Mouse (Mus musculus) heart, embryonic 15.5 days (tissue): ENCODE measurements around the gene Pop5. TPM values are rescaled to one million over a fixed set of nuclear protein-coding genes. Genes with fewer than 3 reads are reported as not detected.

Experiments used
- ATAC-seq: fragments of 200-750 bp; cut with Nextera tagmentation; replicated peaks from 2 replicates; pipeline ENCODE4 v1.8.0; 2017; ENCODE audit warnings: low read depth, moderate TSS enrichment; ENCODE audit not compliant: insufficient number of reproducible peaks, insufficient read depth, low FRiP score
- H3K27ac ChIP-seq: fragments of 300-500 bp; sonication (generic); 2 replicates; pipeline ENCODE4 v1.5.1; 2015; ENCODE audit warnings: mild to moderate bottlenecking, inconsistent platforms
- H3K27me3 ChIP-seq: fragments of 300-500 bp; sonication (generic); 2 replicates; pipeline ENCODE4 v1.6.1; 2015; ENCODE audit warnings: inconsistent platforms
- H3K36me3 ChIP-seq: fragments of 300-500 bp; sonication (generic); 2 replicates; pipeline ENCODE4 v1.6.1; 2015; ENCODE audit warnings: mild to moderate bottlenecking, inconsistent platforms
- H3K4me1 ChIP-seq: fragments of 300-500 bp; sonication (generic); replicated peaks from 2 replicates; pipeline ENCODE4 v1.6.1; 2015; ENCODE audit warnings: inconsistent platforms
- H3K4me2 ChIP-seq: fragments of 300-500 bp; sonication (generic); 2 replicates; pipeline ENCODE4 v1.6.1; 2015; ENCODE audit warnings: inconsistent platforms, mild to moderate bottlenecking, moderate library complexity
- H3K4me3 ChIP-seq: fragments of 300-500 bp; sonication (generic); 2 replicates; pipeline ENCODE4 v1.5.1; 2015; ENCODE audit warnings: mild to moderate bottlenecking, inconsistent platforms
- H3K9ac ChIP-seq: fragments of 300-500 bp; sonication (generic); 2 replicates; pipeline ENCODE4 v1.6.1; 2015; ENCODE audit warnings: mild to moderate bottlenecking, inconsistent platforms
- H3K9me3 ChIP-seq: fragments of 300-500 bp; sonication (generic); replicated peaks from 2 replicates; pipeline ENCODE4 v1.6.1; 2016; ENCODE audit warnings: inconsistent platforms
- WGBS: fragments of 180-500 bp; shearing (Covaris S2); methylation state at CpG from one replicate; pipeline ENCODE4 v1.1.7; 2015; ENCODE audit warnings: mixed read lengths; 5-methylcytosine and 5-hydroxymethylcytosine counted together
- polyA plus RNA-seq: library from polyadenylated mRNA; unstranded; fragments of >200 nt; fragmentation: Nextera tagmentation; extraction: Ambion mirVana; gene quantifications from 2 replicates; pipeline ENCODE4 v1.2.1, GENCODE M21; 2015

Pop5 gene
- polyA plus RNA-seq, 1 experiment from 2014 or later = 56.2 TPM

GRCm38 (mm10) chr5:115266787-115267468 lies 31.3 kb downstream of the Pop5 start:
- Histone ChIP-seq H3K4me3 (peak overlapping the region; percentile 1; the same call in 1 of the 2 replicates), H3K4me1 (peaks cover 60% of the 10 kb centered on the region), H3K27ac (peak overlapping the region; percentile 45), H3K36me3 (0 out of 2 replicates have a peak, but pooled peaks cover 8% of the 10 kb centered on the region), H3K4me2 (peak overlapping the region; percentile 31), H3K27me3 (no peaks in the 10 kb centered on the region), H3K9ac (no peak overlapping the region), H3K9me3 (no peaks in the 10 kb centered on the region)
- WGBS = 45% methylated on average over 8 of the region's 8 CpGs
- no peak for ATAC-seq

GRCm38 (mm10) chr5:115267469-115268045 lies 31.9 kb downstream of the Pop5 start:
- no peak overlapping the region for H3K9ac ChIP-seq
- H3K4me3 ChIP-seq = peak overlapping the region; percentile 1; the same call in 1 of the 2 replicates
- 31% methylated on average over 3 of the region's 3 CpGs for WGBS
- peak overlapping the region; percentile 31 for H3K4me2 ChIP-seq
- ATAC-seq = no peak
- H3K36me3 ChIP-seq = 0 out of 2 replicates have a peak, but pooled peaks cover 8% of the 10 kb centered on the region
- H3K27me3 ChIP-seq = no peaks in the 10 kb centered on the region
- H3K27ac ChIP-seq = peak overlapping the region; percentile 45
- H3K9me3 ChIP-seq = no peaks in the 10 kb centered on the region
- H3K4me1 ChIP-seq = peaks cover 60% of the 10 kb centered on the region

- peaks cover 63% of the 10 kb centered on the region for H3K4me1 ChIP-seq
- 44% methylated on average over 3 of the region's 3 CpGs for WGBS
- peak overlapping the region; percentile 16; the same call in 1 of the 2 replicates for H3K4me2 ChIP-seq
- no peaks in the 10 kb centered on the region for H3K9me3 ChIP-seq
- H3K27ac ChIP-seq = peak overlapping the region; percentile 65
- 0 out of 2 replicates have a peak, but pooled peaks cover 8% of the 10 kb centered on the region for H3K36me3 ChIP-seq
- H3K4me3 ChIP-seq = peak overlapping the region; percentile 8; the same call in 1 of the 2 replicates
- no peak overlapping the region for H3K9ac ChIP-seq
- no peak for ATAC-seq
- H3K27me3 ChIP-seq = no peaks in the 10 kb centered on the region
Measured at GRCm38 (mm10) chr5:115268266-115268665, 32.6 kb downstream of the Pop5 start.

GRCm38 (mm10) chr5:115269969-115270368 lies 34.3 kb downstream of the Pop5 start:
- Histone ChIP-seq H3K4me3 (peak overlapping the region; percentile 100; the same call in 1 of the 2 replicates), H3K27me3 (no peaks in the 10 kb centered on the region), H3K9ac (no peak overlapping the region), H3K4me2 (peak overlapping the region; percentile 77), H3K27ac (no peak overlapping the region), H3K4me1 (peaks cover 67% of the 10 kb centered on the region), H3K9me3 (no peaks in the 10 kb centered on the region), H3K36me3 (0 out of 2 replicates have a peak, but pooled peaks cover 8% of the 10 kb centered on the region)
- 96% methylated on average over 1 of the region's 1 CpGs for WGBS
- no peak for ATAC-seq

- Histone ChIP-seq H3K4me3 (peak overlapping the region; percentile 100), H3K27me3 (no peaks in the 10 kb centered on the region), H3K9ac (peak overlapping the region; percentile 99), H3K4me2 (peak overlapping the region; percentile 77), H3K4me1 (peaks cover 48% of the 10 kb centered on the region), H3K27ac (peak overlapping the region; percentile 76), H3K36me3 (0 out of 2 replicates have a peak, but pooled peaks cover 8% of the 10 kb centered on the region), H3K9me3 (no peaks in the 10 kb centered on the region)
- WGBS = under 1% methylated on average over 73 of the region's 77 CpGs
- ATAC-seq = peak; percentile 36
Measured at GRCm38 (mm10) chr5:115271931-115272811, 36.5 kb downstream of the Pop5 start.

GRCm38 (mm10) chr5:115272812-115273548 lies 37.3 kb downstream of the Pop5 start, which contains the start of gene Rnf10:
Gene Rnf10 (minus strand): TSS chr5:115272898.
- Histone ChIP-seq H3K9ac (peak within 1 kb of the TSS; percentile 99), H3K4me1 (peaks cover 41% of the 10 kb centered on the region), H3K9me3 (no peaks in the 10 kb centered on the region), H3K27me3 (no peaks in the 10 kb centered on the region), H3K36me3 (0 out of 2 replicates have a peak, but pooled peaks cover 8% of the 10 kb centered on the region), H3K4me2 (peak within 1 kb of the TSS; percentile 77), H3K27ac (peak within 1 kb of the TSS; percentile 76), H3K4me3 (peak within 1 kb of the TSS; percentile 100)
- ATAC-seq = peak; percentile 84
- 12% methylated on average over 26 of the region's 26 CpGs for WGBS

- Histone ChIP-seq H3K36me3 (0 out of 2 replicates have a peak, but pooled peaks cover 8% of the 10 kb centered on the region), H3K4me3 (no peak overlapping the region; the same call in 1 of the 2 replicates), H3K27ac (no peak overlapping the region; the same call in 1 of the 2 replicates), H3K4me2 (no peak overlapping the region), H3K27me3 (no peaks in the 10 kb centered on the region), H3K9me3 (no peaks in the 10 kb centered on the region), H3K9ac (0 out of 2 replicates have a peak overlapping the region, but pooled peaks have one; percentile 99), H3K4me1 (peaks cover 35% of the 10 kb centered on the region)
- no peak for ATAC-seq
- 70% methylated on average over 6 of the region's 6 CpGs for WGBS
Measured at GRCm38 (mm10) chr5:115273549-115274135, 38.0 kb downstream of the Pop5 start.

GRCm38 (mm10) chr5:115274353-115274752 lies 38.7 kb downstream of the Pop5 start:
- WGBS = 59% methylated on average over 1 of the region's 1 CpGs

GRCm38 (mm10) chr5:115274771-115275170 lies 39.1 kb downstream of the Pop5 start:
- Histone ChIP-seq H3K4me2 (no peak overlapping the region), H3K27ac (no peak overlapping the region), H3K4me1 (peaks cover 27% of the 10 kb centered on the region), H3K9me3 (no peaks in the 10 kb centered on the region), H3K36me3 (0 out of 2 replicates have a peak, but pooled peaks cover 5% of the 10 kb centered on the region), H3K4me3 (no peak overlapping the region), H3K9ac (no peak overlapping the region), H3K27me3 (no peaks in the 10 kb centered on the region)
- no peak for ATAC-seq
- WGBS = 86% methylated on average over 1 of the region's 1 CpGs

More at GRCm38 (mm10) chr5:115274353-115274752, 38.7 kb downstream of the Pop5 start:
- Histone ChIP-seq H3K9me3 (no peaks in the 10 kb centered on the region), H3K27ac (no peak overlapping the region), H3K4me2 (no peak overlapping the region), H3K27me3 (no peaks in the 10 kb centered on the region), H3K4me1 (peaks cover 30% of the 10 kb centered on the region), H3K9ac (no peak overlapping the region), H3K4me3 (no peak overlapping the region), H3K36me3 (0 out of 2 replicates have a peak, but pooled peaks cover 8% of the 10 kb centered on the region)
- no peak for ATAC-seq

- ATAC-seq = no peak
- no peak overlapping the region for H3K27ac ChIP-seq
- WGBS = 39% methylated on average over 14 of the region's 14 CpGs
Measured at GRCm38 (mm10) chr5:115275998-115276397, 40.4 kb downstream of the Pop5 start.

More at GRCm38 (mm10) chr5:115275998-115276397, 40.4 kb downstream of the Pop5 start:
- no peaks in the 10 kb centered on the region for H3K9me3 ChIP-seq
- H3K9ac ChIP-seq = no peak overlapping the region
- no peak overlapping the region for H3K4me3 ChIP-seq
- no peaks in the 10 kb centered on the region for H3K27me3 ChIP-seq
- no peaks in the 10 kb centered on the region for H3K36me3 ChIP-seq
- H3K4me1 ChIP-seq = peaks cover 21% of the 10 kb centered on the region
- H3K4me2 ChIP-seq = no peak overlapping the region
